Comparison of ENCODE assay signal across 8 mouse cellular contexts in genomic region chr13:19365596-19365995, GRCm38 (mm10). TPM values are rescaled to one million over a fixed set of nuclear protein-coding genes. Genes with fewer than 3 reads are reported as not detected.
DNase-seq lines count a peak whose midpoint lies in the region; ATAC-seq and TF ChIP-seq lines count a peak whose summit lies in the region.

No protein-coding gene starts in this region.

- H3K4me2 ChIP-seq in forebrain, embryonic 12.5 days = no peak overlapping the region
- no peak overlapping the region for H3K4me2 ChIP-seq in intestine, embryonic 15.5 days (replicated peaks)
- no peak overlapping the region for H3K4me2 ChIP-seq in midbrain, embryonic 15.5 days
- no peak overlapping the region for H3K4me2 ChIP-seq in stomach, postnatal 0 days (replicated peaks; ENCODE audit: low read depth)

- H3K4me1 ChIP-seq in thymus, adult 2 months (replicated peaks; ENCODE audit: control insufficient read depth, insufficient read depth, low read length) = no peaks in the 10 kb centered on the region
- H3K4me1 ChIP-seq in forebrain, embryonic 12.5 days = no peaks in the 10 kb centered on the region
- no peaks in the 10 kb centered on the region for H3K4me1 ChIP-seq in intestine, embryonic 15.5 days (replicated peaks)
- H3K4me1 ChIP-seq in limb, embryonic 10.5 days = no peaks in the 10 kb centered on the region
- no peaks in the 10 kb centered on the region for H3K4me1 ChIP-seq in midbrain, embryonic 15.5 days
- no peaks in the 10 kb centered on the region for H3K4me1 ChIP-seq in stomach, postnatal 0 days (replicated peaks; ENCODE audit: control insufficient read depth, insufficient read depth)

- TF ChIP-seq EP300 in stomach, postnatal 0 days (optimal IDR thresholded peaks at IDR 0.05) = no peak

- no peaks in the 10 kb centered on the region for H3K9me3 ChIP-seq in forebrain, embryonic 12.5 days
- H3K9me3 ChIP-seq in intestine, embryonic 15.5 days = no peaks in the 10 kb centered on the region
- H3K9me3 ChIP-seq in limb, embryonic 10.5 days (replicated peaks) = no peaks in the 10 kb centered on the region
- no peaks in the 10 kb centered on the region for H3K9me3 ChIP-seq in midbrain, embryonic 15.5 days
- H3K9me3 ChIP-seq in stomach, postnatal 0 days (ENCODE audit: control insufficient read depth, low read length) = no peaks in the 10 kb centered on the region

- no peaks in the 10 kb centered on the region for H3K36me3 ChIP-seq in thymus, adult 2 months (ENCODE audit: control insufficient read depth, insufficient read depth, low read length)
- H3K36me3 ChIP-seq in forebrain, embryonic 12.5 days (replicated peaks) = peaks cover 40% of the 10 kb centered on the region
- peaks cover 14% of the 10 kb centered on the region for H3K36me3 ChIP-seq in intestine, embryonic 15.5 days
- H3K36me3 ChIP-seq in limb, embryonic 10.5 days = peaks cover 52% of the 10 kb centered on the region
- H3K36me3 ChIP-seq in midbrain, embryonic 15.5 days (replicated peaks) = peaks cover 33% of the 10 kb centered on the region; the same call in 1 of the 2 replicates
- H3K36me3 ChIP-seq in stomach, postnatal 0 days (ENCODE audit: control insufficient read depth, insufficient read depth, low read length) = peaks cover 12% of the 10 kb centered on the region

- no peak for TF ChIP-seq POLR2A in thymus, adult 2 months (IDR thresholded peaks at IDR 0.05; ENCODE audit: control insufficient read depth, extremely low read depth, insufficient read depth, low read length, poor library complexity)

- peak; percentile 73; the same call in 1 of the 2 replicates for ATAC-seq in forebrain, embryonic 12.5 days (ENCODE audit: low FRiP score)
- peak; percentile 72 for ATAC-seq in intestine, embryonic 15.5 days
- ATAC-seq in midbrain, embryonic 15.5 days (replicated peaks) = peak; percentile 84
- ATAC-seq in stomach, postnatal 0 days (ENCODE audit: low FRiP score, low TSS enrichment) = peak; percentile 67; the same call in 1 of the 2 replicates

- no peaks in the 10 kb centered on the region for H3K27me3 ChIP-seq in thymus, adult 2 months (ENCODE audit: control insufficient read depth, insufficient read depth, low read length)
- no peaks in the 10 kb centered on the region for H3K27me3 ChIP-seq in forebrain, embryonic 12.5 days
- H3K27me3 ChIP-seq in intestine, embryonic 15.5 days (replicated peaks) = no peaks in the 10 kb centered on the region
- no peaks in the 10 kb centered on the region for H3K27me3 ChIP-seq in limb, embryonic 10.5 days (ENCODE audit: low read depth, poor library complexity, severe bottlenecking)
- no peaks in the 10 kb centered on the region for H3K27me3 ChIP-seq in midbrain, embryonic 15.5 days (replicated peaks)
- no peaks in the 10 kb centered on the region for H3K27me3 ChIP-seq in stomach, postnatal 0 days (ENCODE audit: control insufficient read depth, insufficient read depth, low read length)

- no peak overlapping the region for H3K9ac ChIP-seq in forebrain, embryonic 12.5 days
- H3K9ac ChIP-seq in intestine, embryonic 15.5 days = no peak overlapping the region
- H3K9ac ChIP-seq in midbrain, embryonic 15.5 days = no peak overlapping the region
- H3K9ac ChIP-seq in stomach, postnatal 0 days (ENCODE audit: low read length) = no peak overlapping the region

- H3K4me3 ChIP-seq in thymus, adult 2 months (ENCODE audit: control insufficient read depth, insufficient read depth, low read length) = no peak overlapping the region
- H3K4me3 ChIP-seq in forebrain, embryonic 12.5 days (replicated peaks) = no peak overlapping the region
- no peak overlapping the region for H3K4me3 ChIP-seq in intestine, embryonic 15.5 days (replicated peaks)
- H3K4me3 ChIP-seq in limb, embryonic 10.5 days = no peak overlapping the region
- no peak overlapping the region for H3K4me3 ChIP-seq in midbrain, embryonic 15.5 days
- H3K4me3 ChIP-seq in stomach, postnatal 0 days (ENCODE audit: low read depth, low read length) = no peak overlapping the region

- no peak overlapping the region for H3K27ac ChIP-seq in thymus, adult 2 months (ENCODE audit: control insufficient read depth, insufficient read depth, low read length)
- H3K27ac ChIP-seq in forebrain, embryonic 12.5 days = no peak overlapping the region
- H3K27ac ChIP-seq in intestine, embryonic 15.5 days = no peak overlapping the region
- H3K27ac ChIP-seq in limb, embryonic 10.5 days = no peak overlapping the region
- H3K27ac ChIP-seq in midbrain, embryonic 15.5 days = no peak overlapping the region
- no peak overlapping the region for H3K27ac ChIP-seq in stomach, postnatal 0 days (replicated peaks)

- no peak for TF ChIP-seq CTCF in thymus, adult 2 months (IDR thresholded peaks at IDR 0.05; ENCODE audit: borderline replicate concordance, control insufficient read depth, extremely low read depth, insufficient read depth, low read length, poor library complexity)
- TF ChIP-seq CTCF in stomach, postnatal 0 days (IDR thresholded peaks at IDR 0.05; ENCODE audit: low read depth) = peak; percentile 97

- peak; percentile 60 for DNase-seq in thymus, adult 2 months
- DNase-seq in thymus, adult 18-20 months = no peak
- DNase-seq in c-Kit-positive CD71-positive TER-119-positive erythroid progenitor cells, embryonic 14.5 days (ENCODE audit: low spot score) = peak; percentile 62
- DNase-seq in limb, embryonic 10.5 days (ENCODE audit: low spot score) = peak; percentile 69
- peak; percentile 68 for DNase-seq in stomach, postnatal 0 days (ENCODE audit: low spot score)

- WGBS in thymus, adult 2 months = 51% methylated on average over 4 of the region's 4 CpGs
- 47% methylated on average over 4 of the region's 4 CpGs for WGBS in forebrain, embryonic 12.5 days
- WGBS in intestine, embryonic 15.5 days = 24% methylated on average over 4 of the region's 4 CpGs
- WGBS in limb, embryonic 10.5 days = 41% methylated on average over 4 of the region's 4 CpGs
- 39% methylated on average over 4 of the region's 4 CpGs for WGBS in midbrain, embryonic 15.5 days
- WGBS in stomach, postnatal 0 days = 24% methylated on average over 4 of the region's 4 CpGs

RNA-seq across cellular contexts. Expression of gene Stard3nl, which starts 30.0 kb away (rescaled TPM):
- polyA plus RNA-seq in thymus, adult 2 months (2012; rRNA removed) = 14.5 and 17.7 TPM in 2 replicates
- polyA plus RNA-seq in forebrain, embryonic 12.5 days (2016; fragmentation: Nextera tagmentation; extraction: Ambion mirVana) = 128 and 132 TPM in 2 replicates
- 90.0 and 95.1 TPM in 2 replicates for polyA plus RNA-seq in intestine, embryonic 15.5 days (2015; fragmentation: Nextera tagmentation; extraction: Ambion mirVana)
- polyA plus RNA-seq in limb, embryonic 10.5 days (2016; fragmentation: Nextera tagmentation; extraction: Ambion mirVana) = 98.4 and 100 TPM in 2 replicates
- 204 and 208 TPM in 2 replicates for polyA plus RNA-seq in midbrain, embryonic 15.5 days (2015; fragmentation: Nextera tagmentation; extraction: Ambion mirVana)
- 58.7 and 63.0 TPM in 2 replicates for polyA plus RNA-seq in stomach, postnatal 0 days (2015; fragmentation: Nextera tagmentation; extraction: Ambion mirVana)

Comparison
In these comparisons a context has a peak if more than half of its experiments do, and no peak if none do; other contexts are left out.
1. DNase-seq: peak in thymus, adult 2 months (single experiment), c-Kit-positive CD71-positive TER-119-positive erythroid progenitor cells, embryonic 14.5 days (single experiment), limb, embryonic 10.5 days (single experiment) and stomach, postnatal 0 days (single experiment); none in thymus, adult 18-20 months (0 of 2).
2. Peak in every context shown above with its lines, with median percentiles within 50 percentile points of each other: ATAC-seq.